Mouse (Mus musculus): Measurements from ENCODE around the gene Tsks.
A peak's percentile ranks its signal among the peaks of the same experiment; 100 is the strongest.

Tsks gene

GRCm38 (mm10) chr7:44975117-44975419 is 32.1 kb downstream of the Tsks start:
- DNase-seq (ENCODE audit: low spot score in 2 of 2) = no peak

- DNase-seq (ENCODE audit: low spot score in 2 of 2) = no peak
Observed at GRCm38 (mm10) chr7:44978300-44978699, 35.3 kb downstream of the Tsks start.

DNA sequence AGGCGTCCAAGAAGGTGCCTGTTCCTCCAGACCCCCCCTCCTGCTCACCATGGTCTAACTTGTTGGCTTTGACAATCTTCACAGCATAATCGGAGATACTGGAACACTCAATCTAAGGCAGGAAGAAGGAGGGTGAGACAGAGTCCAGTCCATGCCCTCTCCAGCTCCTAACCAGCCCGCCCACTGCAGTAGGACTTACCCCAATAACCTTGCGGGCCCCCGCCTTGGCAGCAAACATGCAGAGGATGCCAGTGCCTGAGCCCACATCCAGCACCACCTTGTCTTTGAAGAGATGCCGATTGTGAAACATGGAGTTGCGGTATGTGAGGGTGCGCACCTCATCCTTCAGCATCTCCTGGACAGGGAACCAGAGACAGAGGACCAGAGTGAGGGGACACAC is 38.5 kb downstream of the Tsks start:
- no peak for DNase-seq (ENCODE audit: low spot score in 2 of 2)

GRCm38 (mm10) chr7:44983085-44983484 is 40.1 kb downstream of the Tsks start:
- DNase-seq (ENCODE audit: low spot score in 2 of 2) = peak; percentile 72 to 81

GRCm38 (mm10) chr7:44983944-44984832 is 41.2 kb downstream of the Tsks start:
- DNase-seq (ENCODE audit: low spot score in 2 of 2) = no peak

GRCm38 (mm10) chr7:44984833-44985164 is 41.8 kb downstream of the Tsks start:
- no peak for DNase-seq (ENCODE audit: low spot score in 2 of 2)

GRCm38 (mm10) chr7:44985595-44986191 is 42.7 kb downstream of the Tsks start:
- peak in 1 of 2 experiments; percentile 42 for DNase-seq (ENCODE audit: low spot score in 2 of 2)

- DNase-seq (ENCODE audit: low spot score in 2 of 2) = peak; percentile 90 to 98
Observed at GRCm38 (mm10) chr7:44986192-44986878, 43.3 kb downstream of the Tsks start, which contains the start of gene Prmt1. Prmt1 (minus strand) TSS chr7:44986568.

GRCm38 (mm10) chr7:44986879-44987718 is 44.1 kb downstream of the Tsks start:
- DNase-seq (ENCODE audit: low spot score in 2 of 2) = peak in 1 of 2 experiments; percentile 76

DNA sequence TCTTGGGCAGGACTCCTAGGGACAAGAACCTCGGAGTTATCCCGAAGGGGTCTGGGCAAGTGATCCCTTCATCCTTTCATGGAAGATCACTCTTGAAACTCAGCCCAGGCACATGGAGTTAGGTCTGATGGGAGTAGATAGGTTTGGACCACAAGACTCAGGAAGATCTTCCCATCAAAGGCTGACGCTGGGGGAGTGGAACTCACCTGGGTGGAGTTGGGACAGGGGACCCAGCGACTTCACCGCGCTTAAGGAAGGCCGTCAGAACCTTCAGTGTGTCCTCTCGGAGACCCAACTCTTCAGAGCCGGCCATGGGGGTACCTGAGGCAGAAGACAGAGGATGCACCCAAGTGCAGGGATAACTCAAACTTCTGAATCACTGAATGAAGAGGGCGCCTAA is 53.7 kb downstream of the Tsks start:
- DNase-seq (ENCODE audit: low spot score in 2 of 2) = no peak

- DNase-seq (ENCODE audit: low spot score in 2 of 2) = peak; percentile 93 to 96
Observed at GRCm38 (mm10) chr7:44997231-44997939, 54.4 kb downstream of the Tsks start, which contains the start of gene Irf3. Irf3 (plus strand) TSS chr7:44997648.

GRCm38 (mm10) chr7:44997940-44998428 is 55.0 kb downstream of the Tsks start:
- no peak for DNase-seq (ENCODE audit: low spot score in 2 of 2)

DNA sequence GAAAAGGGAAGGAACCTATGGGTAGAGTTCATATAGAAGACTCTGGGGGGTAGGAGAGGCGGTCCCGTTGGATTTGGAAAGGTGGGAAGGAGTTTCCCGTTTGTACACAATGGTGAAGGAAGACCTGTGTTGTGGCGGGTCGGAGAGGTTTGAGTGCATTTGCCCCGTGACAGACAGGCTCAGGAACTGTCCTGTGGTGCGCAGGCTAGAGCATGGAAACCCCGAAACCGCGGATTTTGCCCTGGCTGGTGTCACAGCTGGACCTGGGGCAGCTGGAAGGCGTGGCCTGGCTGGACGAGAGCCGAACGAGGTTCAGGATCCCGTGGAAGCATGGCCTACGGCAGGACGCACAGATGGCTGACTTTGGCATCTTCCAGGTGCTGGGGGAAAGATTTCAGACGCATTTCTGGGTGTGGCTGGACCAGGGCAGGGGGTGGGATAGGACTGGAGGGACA is 55.5 kb downstream of the Tsks start, which contains the start of gene Bcl2l12:
TSS of gene Bcl2l12 (minus strand) at position 212 of the 455 bp plus-strand sequence.
- peak in 1 of 2 experiments; percentile 37 for DNase-seq (ENCODE audit: low spot score in 2 of 2)

- no peak for DNase-seq (ENCODE audit: low spot score in 2 of 2)
Observed at GRCm38 (mm10) chr7:44999753-45000152, 56.7 kb downstream of the Tsks start.

- DNase-seq (ENCODE audit: low spot score in 2 of 2) = no peak
Observed at GRCm38 (mm10) chr7:45000539-45001114, 57.6 kb downstream of the Tsks start.

DNA sequence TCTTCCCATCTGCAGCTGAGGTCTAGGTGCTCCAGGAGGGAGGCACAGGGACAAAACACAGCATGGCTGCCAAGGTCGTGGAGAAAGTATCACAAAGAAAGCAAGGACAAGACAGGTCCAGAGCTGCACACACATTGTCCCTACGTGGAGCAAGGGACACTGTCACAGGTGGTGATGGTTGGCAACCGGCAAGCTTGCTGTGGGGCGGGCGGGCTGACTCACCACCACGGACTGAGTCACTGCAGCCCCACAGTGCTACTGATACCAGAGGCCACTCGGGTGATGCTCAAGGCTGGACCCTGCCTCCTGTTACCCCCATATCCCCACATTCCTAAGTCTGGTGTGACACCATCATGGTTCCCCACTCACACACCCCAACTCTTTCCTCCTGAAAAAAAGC is 59.4 kb downstream of the Tsks start:
- no peak for DNase-seq (ENCODE audit: low spot score in 2 of 2)

- no peak for DNase-seq (ENCODE audit: low spot score in 2 of 2)
Observed at GRCm38 (mm10) chr7:45004546-45004945, 61.5 kb downstream of the Tsks start.

DNA sequence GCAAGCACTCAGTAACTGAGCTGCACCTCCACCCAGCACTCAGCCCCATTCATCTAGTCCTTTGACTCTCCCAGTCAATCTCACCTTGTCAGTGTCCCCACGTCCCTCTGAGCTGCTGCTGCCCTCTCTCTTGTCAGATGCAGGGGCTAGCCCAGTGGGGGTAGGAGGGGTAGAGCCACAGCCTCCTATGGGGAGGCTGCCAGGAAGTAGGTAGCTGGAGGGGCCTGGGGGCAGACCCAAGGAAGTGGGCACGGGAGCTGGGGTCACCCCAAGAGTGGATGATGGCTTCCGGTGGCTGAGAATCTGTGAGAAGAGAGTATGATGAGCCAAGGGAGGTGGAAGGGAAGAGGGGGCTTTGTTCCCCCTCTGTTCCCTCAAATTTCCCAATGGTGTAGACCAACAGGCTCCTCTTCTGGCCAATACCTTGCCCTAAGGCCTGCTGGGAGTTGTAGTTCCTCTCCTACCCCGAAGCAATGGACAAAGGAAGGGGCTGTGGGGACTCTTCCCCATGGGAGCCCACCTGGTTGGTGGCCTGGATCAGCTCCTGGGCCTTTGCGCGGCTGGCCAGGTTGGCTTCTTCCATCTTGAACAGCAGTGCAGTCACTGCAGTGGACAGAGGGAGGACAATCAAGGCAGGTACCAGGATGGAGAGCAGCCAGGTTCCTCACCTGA is 62.5 kb downstream of the Tsks start:
- no peak for DNase-seq (ENCODE audit: low spot score in 2 of 2)

GRCm38 (mm10) chr7:45006503-45006902 is 63.5 kb downstream of the Tsks start:
- DNase-seq (ENCODE audit: low spot score in 2 of 2) = no peak

- DNase-seq (ENCODE audit: low spot score in 2 of 2) = no peak
Observed at GRCm38 (mm10) chr7:45007141-45007540, 64.1 kb downstream of the Tsks start.

All from urinary bladder, adult 18-20 months (tissue).